Mouse (Mus musculus) hindbrain, embryonic 12.5 days (tissue): Measurements from ENCODE around the gene Itpr1. TPM values are rescaled to one million over a fixed set of nuclear protein-coding genes. Genes with fewer than 3 reads are reported as not detected.
A peak's percentile ranks its signal among the peaks of the same experiment; 100 is the strongest.

Source experiments
- ATAC-seq: fragments of 200-750 bp; cut with Nextera tagmentation; 2 replicates; pipeline ENCODE4 v1.8.0; 2017; ENCODE audit warnings: moderate TSS enrichment; ENCODE audit not compliant: low FRiP score
- H3K27ac ChIP-seq: fragments of 300-500 bp; sonication (generic); 2 replicates; pipeline ENCODE4 v1.5.1; 2016; ENCODE audit warnings: mild to moderate bottlenecking
- H3K27me3 ChIP-seq: fragments of 300-500 bp; sonication (generic); 2 replicates; pipeline ENCODE4 v1.6.1; 2016; ENCODE audit warnings: mild to moderate bottlenecking
- H3K36me3 ChIP-seq: fragments of 300-500 bp; sonication (generic); 2 replicates; pipeline ENCODE4 v1.6.1; 2016; ENCODE audit warnings: mild to moderate bottlenecking
- H3K4me1 ChIP-seq: fragments of 300-500 bp; sonication (generic); 2 replicates; pipeline ENCODE4 v1.6.1; 2016
- H3K4me2 ChIP-seq: fragments of 300-500 bp; sonication (generic); replicated peaks from 2 replicates; pipeline ENCODE4 v1.6.1; 2016; ENCODE audit warnings: mild to moderate bottlenecking
- H3K4me3 ChIP-seq: fragments of 300-500 bp; sonication (generic); 2 replicates; pipeline ENCODE4 v1.5.1; 2016; ENCODE audit warnings: mild to moderate bottlenecking
- H3K9ac ChIP-seq: fragments of 300-500 bp; sonication (generic); 2 replicates; pipeline ENCODE4 v1.6.1; 2016; ENCODE audit warnings: mild to moderate bottlenecking, moderate library complexity
- H3K9me3 ChIP-seq: fragments of 300-500 bp; sonication (generic); replicated peaks from 2 replicates; pipeline ENCODE4 v1.6.1; 2016; ENCODE audit warnings: mild to moderate bottlenecking
- WGBS: fragments of 180-500 bp; shearing (Covaris S2); methylation state at CpG from one replicate; pipeline ENCODE4 v1.1.7; 2016; 5-methylcytosine and 5-hydroxymethylcytosine counted together
- polyA plus RNA-seq: library from polyadenylated mRNA; unstranded; fragments of >200 nt; fragmentation: Nextera tagmentation; extraction: Ambion mirVana; gene quantifications from 2 replicates; pipeline ENCODE4 v1.2.1, GENCODE M21; 2016

Itpr1 gene
- polyA plus RNA-seq, 1 experiment from 2014 or later, result 8.2 TPM

DNA sequence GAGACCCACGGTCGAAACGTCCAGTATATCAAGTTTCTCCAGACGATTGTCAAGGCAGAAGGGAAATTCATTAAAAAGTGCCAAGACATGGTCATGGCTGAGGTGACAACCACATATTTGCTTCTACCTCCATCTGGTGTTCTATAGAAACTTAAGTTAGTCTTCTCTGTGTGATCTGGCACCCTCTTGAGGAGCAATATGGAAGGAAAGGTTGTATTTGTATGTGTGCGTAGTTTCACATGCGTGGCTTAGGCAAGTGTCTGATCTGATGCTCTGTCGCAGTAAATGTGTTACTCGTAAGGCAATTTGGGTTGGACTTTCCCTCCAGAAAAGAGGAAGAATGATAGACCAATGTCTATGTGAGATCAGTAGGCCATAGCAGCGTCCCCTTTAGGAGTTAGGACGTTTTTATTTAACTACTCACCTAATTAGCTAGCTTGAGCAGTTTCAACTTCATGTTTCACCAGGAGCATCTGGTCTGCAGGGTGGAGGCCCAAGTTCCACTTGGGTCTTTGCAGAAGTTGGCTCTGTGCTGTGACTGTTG lies 188.6 kb downstream of the Itpr1 start:
- Histone ChIP-seq H3K36me3 (0 out of 2 replicates have a peak, but pooled peaks cover 4% of the 10 kb centered on the region), H3K4me2 (no peak overlapping the region), H3K9me3 (no peaks in the 10 kb centered on the region), H3K27ac (no peak overlapping the region), H3K27me3 (no peaks in the 10 kb centered on the region), H3K4me1 (no peaks in the 10 kb centered on the region), H3K4me3 (no peak overlapping the region), H3K9ac (no peak overlapping the region)
- 94% methylated on average over 10 of the region's 10 CpGs for WGBS
- ATAC-seq, result no peak

GRCm38 (mm10) chr6:108404736-108405135 lies 191.8 kb downstream of the Itpr1 start:
- WGBS, result 89% methylated on average over 8 of the region's 8 CpGs
- no peak overlapping the region for H3K9ac ChIP-seq
- H3K27me3 ChIP-seq, result no peaks in the 10 kb centered on the region
- H3K4me3 ChIP-seq, result no peak overlapping the region
- no peak for ATAC-seq
- H3K4me2 ChIP-seq, result no peak overlapping the region
- no peak overlapping the region for H3K27ac ChIP-seq
- 0 out of 2 replicates have a peak, but pooled peaks cover 4% of the 10 kb centered on the region for H3K36me3 ChIP-seq
- H3K9me3 ChIP-seq, result no peaks in the 10 kb centered on the region
- H3K4me1 ChIP-seq, result no peaks in the 10 kb centered on the region

DNA sequence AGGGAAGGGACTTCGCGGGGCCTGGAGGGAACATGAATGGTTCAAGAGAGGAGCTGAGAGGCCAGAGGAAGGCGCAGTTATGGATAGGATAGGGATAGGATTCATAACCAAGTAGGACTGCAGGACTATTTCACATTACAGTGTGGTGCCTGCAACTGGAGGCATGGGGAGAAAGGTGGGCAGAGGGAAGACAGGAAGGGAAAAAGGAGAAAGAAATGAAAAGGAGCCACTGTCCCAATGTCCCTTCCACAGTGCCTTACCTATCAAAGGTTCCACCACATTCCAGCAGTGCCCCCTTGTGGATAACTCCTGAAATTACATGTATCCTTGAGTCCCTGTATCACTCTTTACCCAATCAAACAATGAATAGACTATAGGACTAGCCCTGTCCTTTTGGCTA lies 195.2 kb downstream of the Itpr1 start:
- H3K4me1 ChIP-seq, result no peaks in the 10 kb centered on the region
- 0 out of 2 replicates have a peak, but pooled peaks cover 3% of the 10 kb centered on the region for H3K36me3 ChIP-seq
- H3K27ac ChIP-seq, result no peak overlapping the region
- H3K4me2 ChIP-seq, result no peak overlapping the region
- H3K27me3 ChIP-seq, result no peaks in the 10 kb centered on the region
- H3K9me3 ChIP-seq, result no peaks in the 10 kb centered on the region
- 94% methylated on average over 3 of the region's 3 CpGs for WGBS
- peak; percentile 80; the same call in 1 of the 2 replicates for ATAC-seq
- H3K4me3 ChIP-seq, result no peak overlapping the region
- no peak overlapping the region for H3K9ac ChIP-seq

- no peaks in the 10 kb centered on the region for H3K4me1 ChIP-seq
- no peak overlapping the region for H3K27ac ChIP-seq
- H3K9ac ChIP-seq, result no peak overlapping the region
- 98% methylated on average over 5 of the region's 5 CpGs for WGBS
- ATAC-seq, result no peak; the same call in 1 of the 2 replicates
- H3K27me3 ChIP-seq, result no peaks in the 10 kb centered on the region
- H3K36me3 ChIP-seq, result 0 out of 2 replicates have a peak, but pooled peaks cover 3% of the 10 kb centered on the region
- no peak overlapping the region for H3K4me3 ChIP-seq
- no peak overlapping the region for H3K4me2 ChIP-seq
- no peaks in the 10 kb centered on the region for H3K9me3 ChIP-seq
Measured at GRCm38 (mm10) chr6:108408726-108409125, 195.8 kb downstream of the Itpr1 start.

- Histone ChIP-seq H3K36me3 (0 out of 2 replicates have a peak, but pooled peaks cover 3% of the 10 kb centered on the region), H3K27me3 (no peaks in the 10 kb centered on the region), H3K27ac (no peak overlapping the region), H3K4me3 (no peak overlapping the region), H3K4me2 (no peak overlapping the region), H3K9me3 (no peaks in the 10 kb centered on the region), H3K4me1 (no peaks in the 10 kb centered on the region), H3K9ac (no peak overlapping the region)
- no peak for ATAC-seq
- WGBS, result 88% methylated on average over 16 of the region's 16 CpGs
Measured at GRCm38 (mm10) chr6:108410771-108411170, 197.9 kb downstream of the Itpr1 start.

GRCm38 (mm10) chr6:108411201-108411600 lies 198.3 kb downstream of the Itpr1 start:
- no peak for ATAC-seq
- Histone ChIP-seq H3K4me1 (no peaks in the 10 kb centered on the region), H3K4me3 (no peak overlapping the region), H3K27ac (no peak overlapping the region), H3K27me3 (no peaks in the 10 kb centered on the region), H3K9me3 (no peaks in the 10 kb centered on the region), H3K4me2 (no peak overlapping the region), H3K9ac (no peak overlapping the region), H3K36me3 (0 out of 2 replicates have a peak, but pooled peaks cover 3% of the 10 kb centered on the region)
- 87% methylated on average over 4 of the region's 4 CpGs for WGBS

DNA sequence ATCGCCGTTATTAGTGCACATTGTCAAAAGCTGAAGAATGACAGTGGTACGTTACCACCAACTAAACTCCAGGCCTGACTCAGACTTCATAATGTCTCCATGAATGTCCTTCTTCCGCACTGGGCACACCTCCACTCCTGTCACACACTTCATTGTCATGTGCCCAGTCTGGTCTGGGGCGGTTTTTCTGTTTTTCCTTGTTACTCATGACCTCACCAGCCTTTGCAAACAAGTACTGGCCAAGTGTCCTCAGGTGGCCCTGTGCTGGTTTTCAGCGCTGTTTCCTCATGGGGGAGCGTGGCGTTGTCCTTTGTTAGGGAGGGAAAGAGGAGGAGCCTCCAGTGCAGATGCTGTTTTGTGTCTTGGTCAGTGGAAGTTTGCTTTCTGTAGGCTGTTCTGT lies 200.1 kb downstream of the Itpr1 start:
- Histone ChIP-seq H3K27ac (no peak overlapping the region), H3K9me3 (no peaks in the 10 kb centered on the region), H3K4me2 (no peak overlapping the region), H3K4me3 (no peak overlapping the region), H3K27me3 (no peaks in the 10 kb centered on the region), H3K4me1 (no peaks in the 10 kb centered on the region), H3K36me3 (0 out of 2 replicates have a peak, but pooled peaks cover 3% of the 10 kb centered on the region), H3K9ac (no peak overlapping the region)
- no peak for ATAC-seq
- 89% methylated on average over 8 of the region's 8 CpGs for WGBS

- Histone ChIP-seq H3K4me2 (no peak overlapping the region), H3K36me3 (0 out of 2 replicates have a peak, but pooled peaks cover 3% of the 10 kb centered on the region), H3K9ac (no peak overlapping the region), H3K27me3 (no peaks in the 10 kb centered on the region), H3K4me3 (no peak overlapping the region), H3K27ac (no peak overlapping the region), H3K9me3 (no peaks in the 10 kb centered on the region), H3K4me1 (no peaks in the 10 kb centered on the region)
- 93% methylated on average over 9 of the region's 9 CpGs for WGBS
- no peak for ATAC-seq
Measured at GRCm38 (mm10) chr6:108413593-108413992, 200.7 kb downstream of the Itpr1 start.

- Histone ChIP-seq H3K4me3 (no peak overlapping the region), H3K4me2 (no peak overlapping the region), H3K4me1 (no peaks in the 10 kb centered on the region), H3K27ac (no peak overlapping the region), H3K36me3 (0 out of 2 replicates have a peak, but pooled peaks cover under 1% of the 10 kb centered on the region), H3K9me3 (no peaks in the 10 kb centered on the region), H3K9ac (no peak overlapping the region), H3K27me3 (no peaks in the 10 kb centered on the region)
- ATAC-seq, result no peak
- WGBS, result 90% methylated on average over 4 of the region's 4 CpGs
Measured at GRCm38 (mm10) chr6:108415847-108416246, 203.0 kb downstream of the Itpr1 start.

GRCm38 (mm10) chr6:108417508-108417907 lies 204.6 kb downstream of the Itpr1 start:
- no peak overlapping the region for H3K27ac ChIP-seq
- no peak overlapping the region for H3K4me3 ChIP-seq
- no peaks in the 10 kb centered on the region for H3K27me3 ChIP-seq
- no peaks in the 10 kb centered on the region for H3K36me3 ChIP-seq
- no peak overlapping the region for H3K4me2 ChIP-seq
- 57% methylated on average over 8 of the region's 8 CpGs for WGBS
- peak; percentile 81 for ATAC-seq
- no peak overlapping the region for H3K9ac ChIP-seq
- H3K4me1 ChIP-seq, result no peaks in the 10 kb centered on the region
- H3K9me3 ChIP-seq, result no peaks in the 10 kb centered on the region

GRCm38 (mm10) chr6:108418218-108418617 lies 205.3 kb downstream of the Itpr1 start:
- Histone ChIP-seq H3K4me2 (no peak overlapping the region), H3K27ac (no peak overlapping the region), H3K27me3 (no peaks in the 10 kb centered on the region), H3K4me3 (no peak overlapping the region), H3K9me3 (no peaks in the 10 kb centered on the region), H3K4me1 (no peaks in the 10 kb centered on the region), H3K9ac (no peak overlapping the region), H3K36me3 (no peaks in the 10 kb centered on the region)
- WGBS, result 95% methylated on average over 7 of the region's 7 CpGs
- no peak for ATAC-seq

- Histone ChIP-seq H3K27ac (no peak overlapping the region), H3K36me3 (no peaks in the 10 kb centered on the region), H3K4me3 (no peak overlapping the region), H3K4me1 (peaks cover 15% of the 10 kb centered on the region), H3K9ac (no peak overlapping the region), H3K27me3 (no peaks in the 10 kb centered on the region), H3K4me2 (no peak overlapping the region), H3K9me3 (no peaks in the 10 kb centered on the region)
- WGBS, result 53% methylated on average over 9 of the region's 9 CpGs
- ATAC-seq, result peak; percentile 81
Measured at GRCm38 (mm10) chr6:108424749-108425584, 212.1 kb downstream of the Itpr1 start.
